Mouse (Mus musculus) gonadal fat pad, adult 2 months (tissue): ENCODE measurements around the gene Scn5a. TPM values are rescaled to one million over a fixed set of nuclear protein-coding genes. Genes with fewer than 3 reads are reported as not detected.

Experiments used
- DNase-seq: peaks from one replicate; pipeline ENCODE4 v3.0.0-alpha.2; 2012; ENCODE audit warnings: low read depth
- polyA plus RNA-seq: library from polyadenylated mRNA; depleted of rRNA; stranded (reverse); fragments of >200 nt; gene quantifications from 2 replicates; pipeline ENCODE4 v1.2.3, GENCODE M21; 2012

Gene Scn5a
- polyA plus RNA-seq, 1 experiment: 0.92 TPM

DNA sequence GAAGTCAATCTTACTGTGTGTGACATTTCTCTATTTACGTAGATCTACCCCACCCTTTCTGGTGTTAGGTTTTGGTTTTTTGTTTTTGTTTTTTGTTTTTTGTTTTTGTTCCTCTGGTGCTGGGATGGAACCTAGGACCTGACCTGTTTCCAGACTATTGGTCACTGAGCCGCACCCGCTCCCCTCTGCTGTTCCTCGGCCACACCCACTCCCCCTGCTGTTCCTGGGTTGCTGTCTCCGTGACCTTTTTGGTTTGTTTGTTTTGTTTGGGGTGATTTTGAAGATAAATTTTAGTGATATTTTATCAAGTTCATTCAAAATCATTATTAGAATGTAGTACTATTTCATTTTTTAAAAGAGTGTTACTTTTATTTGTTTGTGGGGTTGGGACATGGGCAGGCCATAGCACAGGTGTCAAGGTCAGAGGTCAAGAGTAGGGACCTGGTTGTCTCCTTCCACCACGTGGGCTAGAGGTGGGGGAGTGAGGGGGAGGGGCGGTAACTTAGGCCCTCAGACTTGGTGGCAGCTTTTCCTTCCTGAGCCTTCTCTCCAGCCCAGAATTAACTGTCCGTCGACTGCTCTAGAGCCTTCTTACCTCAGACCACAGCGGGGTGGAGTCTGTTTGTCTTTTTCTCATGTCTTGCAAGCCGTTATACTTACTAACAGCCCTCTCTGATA lies 73.7 kb downstream of the Scn5a start:
- no peak for DNase-seq

- no peak for DNase-seq
Measured at GRCm38 (mm10) chr9:119503613-119504012, 75.2 kb downstream of the Scn5a start.

- no peak for DNase-seq
Measured at GRCm38 (mm10) chr9:119498885-119499284, 79.9 kb downstream of the Scn5a start.

- DNase-seq: no peak
Measured at GRCm38 (mm10) chr9:119498247-119498607, 80.6 kb downstream of the Scn5a start.

DNA sequence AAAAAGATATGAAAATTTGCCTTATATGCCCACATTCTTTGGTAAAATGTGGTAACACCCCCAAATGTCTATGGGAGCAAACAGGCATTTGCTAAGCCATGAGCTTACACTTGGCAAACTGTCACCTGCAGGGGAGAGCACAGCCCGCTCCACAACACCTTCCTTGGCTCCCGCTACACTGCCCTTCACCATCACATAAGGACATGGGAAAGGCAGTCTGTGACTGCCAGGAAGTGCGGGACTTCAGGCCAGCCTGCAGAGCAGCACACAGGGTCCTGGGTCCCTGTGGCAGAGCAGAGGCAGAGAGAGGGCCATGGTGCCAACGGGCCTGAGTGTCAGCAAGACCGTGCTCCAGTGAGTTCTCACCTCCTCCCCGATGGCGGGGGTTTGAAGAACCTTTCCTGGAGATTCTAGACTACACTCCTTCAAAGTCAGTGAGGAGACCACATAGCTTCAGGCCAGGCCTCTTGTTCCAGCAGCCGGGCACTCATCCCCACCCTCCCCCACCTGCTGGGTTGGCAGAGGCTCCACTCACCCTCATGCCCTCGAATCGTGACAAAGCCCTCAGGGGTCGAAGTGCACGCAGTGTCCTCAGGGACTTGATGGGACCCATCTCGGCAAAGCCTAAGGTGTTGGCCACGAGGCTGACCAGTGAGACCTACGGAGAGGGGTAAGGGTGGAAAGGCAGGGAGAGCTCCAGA lies 81.1 kb downstream of the Scn5a start:
- no peak for DNase-seq

DNA sequence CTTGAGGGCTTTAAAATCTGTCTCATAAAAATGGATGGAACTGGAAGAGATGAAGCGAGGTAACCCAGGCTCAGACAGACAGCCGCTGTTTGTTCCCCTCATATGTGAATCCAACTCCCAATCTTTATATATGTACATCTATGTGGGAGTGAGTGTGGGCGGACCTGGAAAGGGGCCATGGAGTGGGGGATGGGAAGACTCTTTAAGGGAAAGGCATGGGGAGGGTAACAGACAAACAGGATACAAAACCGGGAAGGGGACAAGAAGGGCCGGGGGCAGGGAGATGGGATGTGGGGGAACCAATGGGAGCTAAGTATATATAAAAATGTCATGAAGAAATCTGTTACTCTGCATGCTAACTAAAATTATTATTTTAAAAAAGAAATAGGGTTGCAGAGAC lies 81.9 kb downstream of the Scn5a start:
- no peak for DNase-seq

- DNase-seq: no peak
Measured at GRCm38 (mm10) chr9:119496354-119496753, 82.5 kb downstream of the Scn5a start.

GRCm38 (mm10) chr9:119484868-119485267 lies 93.9 kb downstream of the Scn5a start:
- no peak for DNase-seq

GRCm38 (mm10) chr9:119484420-119484819 lies 94.4 kb downstream of the Scn5a start:
- no peak for DNase-seq

DNA sequence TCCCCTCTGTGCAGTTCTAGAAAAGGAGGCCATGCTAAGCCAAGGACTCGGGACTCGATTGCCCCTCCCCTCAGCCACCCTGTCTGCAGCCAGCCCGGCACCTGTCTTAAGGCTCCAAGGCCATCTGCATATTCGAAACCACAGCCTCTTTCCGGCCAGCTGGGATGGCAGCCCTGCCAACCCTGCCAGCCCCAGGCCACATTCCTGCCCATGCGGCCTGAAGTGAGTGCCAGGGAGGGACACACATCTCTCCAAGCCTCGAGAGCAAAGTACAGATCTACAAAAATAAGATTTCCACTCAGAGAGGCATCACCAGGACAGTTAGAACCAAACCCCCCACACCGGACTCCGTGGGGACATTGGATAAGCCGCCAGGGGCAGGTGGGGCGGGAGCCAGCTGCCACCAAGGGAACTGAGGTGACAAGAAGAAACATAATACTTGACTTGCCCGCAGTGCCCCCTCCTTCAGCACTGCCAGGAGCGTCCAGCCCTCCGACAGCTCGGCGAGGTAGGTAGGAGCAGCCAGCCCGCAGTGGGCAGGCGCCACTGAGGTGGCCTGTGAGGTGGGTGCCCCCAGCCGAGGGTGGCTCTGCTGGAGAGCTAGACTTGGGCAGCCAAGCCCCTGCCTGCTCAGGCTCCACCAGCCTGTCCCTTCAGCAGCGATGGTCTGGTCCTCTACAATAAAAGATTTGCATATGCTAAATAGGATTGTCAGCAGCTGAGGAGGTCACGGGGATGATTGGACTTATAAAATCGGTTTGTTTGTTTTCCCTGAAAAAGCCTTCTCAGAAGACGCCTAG lies 95.1 kb downstream of the Scn5a start:
- DNase-seq: no peak

DNA sequence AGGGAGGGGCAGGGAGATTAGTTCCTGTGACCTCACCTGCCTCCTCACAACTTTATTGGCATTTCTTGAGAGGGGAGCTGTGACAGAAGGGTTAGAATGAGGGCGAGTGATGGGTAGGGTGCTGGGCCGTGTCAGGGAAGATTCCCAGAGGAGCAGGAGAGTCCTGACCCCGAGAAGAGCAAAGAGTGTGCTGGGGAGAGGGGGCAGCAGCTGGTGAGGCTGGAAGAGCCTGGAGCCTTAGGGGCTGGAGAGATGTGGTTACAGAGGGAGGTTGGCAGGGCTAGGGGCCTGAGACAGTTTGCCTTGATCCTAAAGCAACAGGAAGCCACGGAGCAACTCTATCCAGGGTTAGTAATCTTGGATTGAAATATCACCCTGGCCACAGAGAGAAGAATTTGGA lies 97.2 kb downstream of the Scn5a start:
- DNase-seq: no peak

GRCm38 (mm10) chr9:119479297-119479696 lies 99.5 kb downstream of the Scn5a start:
- no peak for DNase-seq

DNA sequence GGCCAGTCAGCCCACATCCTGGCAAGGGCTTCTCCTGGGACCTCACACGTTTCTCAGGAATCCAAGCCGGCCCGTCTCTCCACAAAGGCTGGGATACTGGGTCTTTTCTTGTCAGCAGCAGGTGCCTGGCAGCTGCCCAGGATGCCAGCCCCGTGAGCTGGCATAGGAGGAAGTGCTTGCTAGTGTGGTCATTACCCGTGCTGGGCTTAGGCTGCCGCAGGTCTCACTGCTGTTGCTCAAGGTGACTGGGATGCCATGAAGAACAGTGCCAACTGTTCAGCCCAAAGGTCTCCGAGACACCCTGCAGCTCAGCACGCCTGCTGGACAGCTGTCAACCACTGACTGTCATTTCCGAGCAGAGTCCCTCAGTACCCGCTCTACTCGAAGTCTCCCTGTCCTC lies 100.5 kb downstream of the Scn5a start:
- DNase-seq: no peak

GRCm38 (mm10) chr9:119477754-119478153 lies 101.1 kb downstream of the Scn5a start:
- no peak for DNase-seq

- DNase-seq: no peak
Measured at GRCm38 (mm10) chr9:119474717-119475611, 103.9 kb downstream of the Scn5a start.

GRCm38 (mm10) chr9:119473608-119474164 lies 105.1 kb downstream of the Scn5a start:
- peak; percentile 20 for DNase-seq

DNA sequence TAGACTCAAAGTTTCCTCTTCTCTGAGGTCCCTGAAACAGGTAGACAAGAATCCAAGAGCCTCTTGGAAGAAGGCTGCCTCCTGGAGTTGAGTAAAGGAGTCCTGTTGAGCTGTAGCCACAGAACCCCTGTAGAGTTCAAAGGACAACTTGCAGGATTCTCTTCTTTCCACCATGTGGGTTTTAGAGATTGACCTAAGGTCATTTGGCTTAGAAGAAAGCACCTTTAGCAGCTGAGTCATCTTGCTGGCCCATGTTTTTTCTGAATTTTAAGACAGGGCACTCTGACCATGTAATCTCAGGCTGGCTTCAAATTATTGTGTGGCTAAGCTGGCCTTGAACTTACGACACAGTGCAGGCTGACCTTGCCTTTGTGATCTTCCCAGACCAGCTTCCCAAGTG lies 105.8 kb downstream of the Scn5a start:
- no peak for DNase-seq

GRCm38 (mm10) chr9:119472412-119472918 lies 106.4 kb downstream of the Scn5a start:
- no peak for DNase-seq

DNA sequence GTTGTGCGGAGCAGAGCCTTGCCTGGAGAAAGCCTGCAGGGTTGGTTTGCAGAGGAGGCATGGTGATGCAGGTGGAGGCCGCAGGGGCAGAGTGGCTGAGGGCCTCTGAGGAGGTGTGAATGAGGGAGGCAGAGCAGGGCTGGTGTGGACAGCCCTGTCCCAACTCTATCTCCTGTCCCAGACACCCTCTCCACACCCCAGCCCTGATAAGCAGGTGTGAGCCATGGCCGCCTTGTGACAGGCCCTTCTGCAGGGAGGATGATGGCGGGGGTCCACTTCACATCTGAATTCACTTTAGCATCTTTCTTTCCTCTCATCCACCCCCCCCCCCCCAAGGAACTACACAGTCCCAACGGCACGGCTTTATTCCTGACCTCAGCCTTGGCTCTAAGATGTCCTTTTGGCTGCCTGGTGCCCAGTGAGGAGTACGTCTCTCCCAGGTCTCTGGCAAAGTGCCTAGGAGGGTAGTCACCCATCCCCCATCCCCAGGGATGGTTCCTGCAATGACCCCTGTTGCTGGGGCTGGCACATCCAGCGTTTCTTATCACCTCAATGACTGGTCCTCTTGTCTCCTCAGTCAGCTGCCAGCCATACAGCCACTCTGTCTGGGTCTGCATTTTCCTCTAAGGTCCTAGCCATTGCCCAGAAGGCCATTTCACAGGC lies 109.0 kb downstream of the Scn5a start:
- no peak for DNase-seq

GRCm38 (mm10) chr9:119465595-119465994 lies 113.2 kb downstream of the Scn5a start:
- no peak for DNase-seq

DNA sequence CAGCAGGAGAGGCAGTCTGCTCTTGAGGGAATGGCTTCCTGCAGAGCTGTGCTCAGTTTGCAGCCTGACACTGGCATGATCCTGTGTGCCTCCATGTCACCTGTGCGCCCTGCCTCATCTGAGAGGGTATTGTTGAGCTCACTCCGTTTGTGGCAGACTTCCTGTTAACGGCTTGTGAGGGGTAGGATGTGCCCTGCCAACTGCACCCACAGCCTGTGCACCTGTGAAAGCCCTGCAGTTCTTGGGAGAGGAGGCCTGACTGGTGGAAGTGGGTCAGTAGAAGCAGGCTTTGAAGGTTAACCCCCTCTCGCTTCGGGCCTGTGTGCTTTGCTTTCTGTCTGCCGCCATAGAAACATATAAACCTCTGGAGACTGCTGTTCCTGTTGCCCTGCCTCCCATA lies 113.8 kb downstream of the Scn5a start:
- no peak for DNase-seq
